Mouse (Mus musculus): Measurements from ENCODE around the gene Fthl17a. TPM values are rescaled to one million over a fixed set of nuclear protein-coding genes. Genes with fewer than 3 reads are reported as not detected.

The Fthl17a gene
- polyA plus RNA-seq (2012; rRNA removed), result 0.10 TPM in 1 of 2 replicates, not detected in the other

GRCm38 (mm10) chrX:85249379-85249778 lies at the start of gene Fthl17a:
TSS of gene Fthl17a (plus strand) at chrX:85249679.

Measured in liver, embryonic 14 days (tissue).